Mouse (Mus musculus) limb, embryonic 14.5 days (tissue): ENCODE measurements around the gene Bnip2. TPM values are rescaled to one million over a fixed set of nuclear protein-coding genes. Genes with fewer than 3 reads are reported as not detected.

Experiments used
- ATAC-seq: fragments of 200-750 bp; cut with Nextera tagmentation; 2 replicates; pipeline ENCODE4 v1.8.0; 2017; ENCODE audit warnings: low read depth, moderate number of reproducible peaks, moderate TSS enrichment; ENCODE audit not compliant: low FRiP score
- DNase-seq: peaks from one replicate; pipeline ENCODE4 v3.0.0-alpha.2; 2015; ENCODE audit warnings: low spot score
- H3K27ac ChIP-seq: fragments of 300-500 bp; sonication (generic); replicated peaks from 2 replicates; pipeline ENCODE4 v1.5.1; 2014; ENCODE audit warnings: low read depth, mild to moderate bottlenecking, low read length, moderate library complexity, mixed read lengths
- H3K27me3 ChIP-seq: fragments of 300-500 bp; sonication (generic); 2 replicates; pipeline ENCODE4 v1.6.1; 2014; ENCODE audit warnings: low read length, mixed read lengths; ENCODE audit not compliant: control insufficient read depth, insufficient read depth
- H3K36me3 ChIP-seq: fragments of 300-500 bp; sonication (generic); 2 replicates; pipeline ENCODE4 v1.6.1; 2014; ENCODE audit warnings: mild to moderate bottlenecking, low read length, moderate library complexity, mixed read lengths; ENCODE audit not compliant: control insufficient read depth, insufficient read depth
- H3K4me1 ChIP-seq: fragments of 300-500 bp; sonication (generic); 2 replicates; pipeline ENCODE4 v1.6.1; 2014; ENCODE audit warnings: antibody characterized with exemption, low read length, mixed read lengths; ENCODE audit not compliant: control insufficient read depth, insufficient read depth
- H3K4me2 ChIP-seq: fragments of 300-500 bp; sonication (generic); replicated peaks from 2 replicates; pipeline ENCODE4 v1.6.1; 2014; ENCODE audit warnings: low read depth, mild to moderate bottlenecking, low read length, moderate library complexity; ENCODE audit not compliant: severe bottlenecking
- H3K4me3 ChIP-seq: fragments of 300-500 bp; sonication (generic); replicated peaks from 2 replicates; pipeline ENCODE4 v1.5.1; 2014; ENCODE audit warnings: low read length
- H3K9ac ChIP-seq: fragments of 300-500 bp; sonication (generic); 2 replicates; pipeline ENCODE4 v1.6.1; 2014; ENCODE audit warnings: mild to moderate bottlenecking, low read depth, low read length, moderate library complexity; ENCODE audit not compliant: severe bottlenecking
- H3K9me3 ChIP-seq: fragments of 300-500 bp; sonication (generic); 2 replicates; pipeline ENCODE4 v1.6.1; 2016; ENCODE audit warnings: low read length; ENCODE audit not compliant: control insufficient read depth
- POLR2A ChIP-seq: fragments of 200-500 bp; IDR thresholded peaks from 2 replicates; pipeline ENCODE4 v1.8.0; 2012; ENCODE audit warnings: inconsistent platforms, mild to moderate bottlenecking, moderate library complexity, borderline replicate concordance; ENCODE audit not compliant: insufficient read depth, insufficient read length; ENCODE audit errors: extremely low read depth
- WGBS: fragments of 180-500 bp; shearing (Covaris S2); extraction: QIAGEN DNeasy Blood & Tissue Kit; methylation state at CpG from one replicate; pipeline ENCODE4 v1.1.7; 2014; 5-methylcytosine and 5-hydroxymethylcytosine counted together
- polyA plus RNA-seq, 2 experiments: library from polyadenylated mRNA; depleted of rRNA in 1 of 2; stranded (reverse) in 1 of 2; unstranded in 1 of 2; fragments of >200 nt; fragmentation: Nextera tagmentation in 1 of 2; extraction: Ambion mirVana in 1 of 2; gene quantifications; 2 replicates each; pipeline versions ENCODE4 v1.2.1 to v1.2.3; 2012 to 2014

Gene Bnip2
- polyA plus RNA-seq, 2 experiments: 83.8 to 118 TPM

DNA sequence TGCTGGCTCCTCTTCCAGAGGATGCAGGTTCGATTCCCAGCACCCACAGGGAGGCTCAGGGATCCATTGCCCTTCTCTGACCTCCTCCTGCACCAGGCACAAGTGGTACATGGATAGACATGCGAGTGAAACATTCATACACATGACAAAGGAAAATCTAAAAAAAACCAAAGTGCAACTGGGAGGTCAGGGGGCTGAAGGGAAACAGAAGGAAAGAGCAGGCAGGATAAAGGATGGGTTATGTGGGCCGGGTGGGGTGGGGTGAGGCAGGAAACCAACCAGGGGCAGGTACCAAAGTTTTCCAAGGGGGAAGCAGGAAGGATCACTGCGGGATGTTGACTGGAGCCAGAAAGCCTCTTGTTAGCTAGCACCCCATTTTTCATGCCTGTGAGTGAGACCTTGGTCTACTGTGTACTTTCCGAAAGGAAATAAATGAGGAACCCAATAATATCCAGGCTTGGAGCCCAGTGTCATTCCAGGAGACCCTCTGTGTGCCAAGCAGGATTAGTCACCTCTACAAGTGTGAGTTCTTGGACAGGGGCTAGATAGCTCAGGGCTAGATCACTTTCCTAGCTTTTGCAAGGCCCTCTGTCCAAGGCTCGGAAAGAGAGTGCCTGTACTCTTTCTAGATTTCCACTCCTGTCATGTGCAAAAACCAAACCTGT lies 59.6 kb downstream of the Bnip2 start:
- Histone ChIP-seq H3K9me3 (no peaks in the 10 kb centered on the region), H3K27ac (peak overlapping the region; percentile 46; the same call in 1 of the 2 replicates), H3K4me1 (peaks cover 25% of the 10 kb centered on the region; the same call in 1 of the 2 replicates), H3K4me3 (no peak overlapping the region), H3K9ac (no peak overlapping the region), H3K36me3 (no peaks in the 10 kb centered on the region), H3K27me3 (no peaks in the 10 kb centered on the region), H3K4me2 (no peak overlapping the region)
- DNase-seq: peak; percentile 16
- TF ChIP-seq POLR2A: no peak
- ATAC-seq: no peak
- 53% methylated on average over 6 of the region's 6 CpGs for WGBS

DNA sequence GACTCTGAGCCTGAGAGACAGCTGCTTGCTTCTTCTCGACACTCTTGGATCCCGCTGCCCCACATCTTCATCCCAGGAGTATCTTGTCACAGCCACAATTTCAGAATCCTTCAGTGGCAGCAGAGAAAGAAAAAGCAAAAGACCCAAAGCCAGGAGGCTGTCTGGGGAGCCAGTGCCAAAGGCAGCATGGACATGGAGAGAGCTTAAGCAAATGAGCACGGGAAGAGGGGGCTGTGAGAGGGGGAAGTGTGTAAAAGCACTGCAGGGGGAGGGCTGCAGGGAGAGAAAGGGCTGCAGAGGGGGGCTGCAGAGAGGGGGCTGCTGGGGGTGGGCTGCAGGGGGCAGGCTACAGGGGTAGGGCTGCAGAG lies 60.1 kb downstream of the Bnip2 start:
- no peak overlapping the region for H3K4me2 ChIP-seq
- H3K27ac ChIP-seq: peak overlapping the region; percentile 46; the same call in 1 of the 2 replicates

DNA sequence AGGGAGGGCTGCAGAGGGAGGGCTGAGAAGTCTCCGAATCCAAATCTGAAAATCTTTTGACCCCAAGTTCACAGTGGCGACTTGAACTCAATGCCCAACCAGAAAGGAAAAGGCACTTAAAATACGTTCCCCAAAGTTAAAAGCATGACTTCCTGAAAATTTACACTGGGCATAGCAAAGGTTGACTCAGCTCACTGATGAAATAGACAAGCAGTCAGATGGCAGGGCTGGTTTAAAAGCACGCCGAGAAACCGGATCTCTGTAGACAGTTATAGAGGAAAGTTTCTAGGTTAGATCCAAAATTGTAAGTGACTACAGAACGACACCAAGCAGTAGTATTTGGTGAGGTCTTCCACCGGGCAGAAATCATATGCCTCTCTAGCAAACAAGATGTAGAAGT lies 60.6 kb downstream of the Bnip2 start:
- ATAC-seq: no peak
- no peak for DNase-seq

More for the DNA sequence above, 60.1 kb downstream of the Bnip2 start:
- no peak overlapping the region for H3K4me3 ChIP-seq
- no peak overlapping the region for H3K9ac ChIP-seq
- no peaks in the 10 kb centered on the region for H3K36me3 ChIP-seq
- WGBS: 41% methylated on average over 3 of the region's 3 CpGs
- no peaks in the 10 kb centered on the region for H3K27me3 ChIP-seq
- H3K9me3 ChIP-seq: no peaks in the 10 kb centered on the region
- ATAC-seq: no peak
- H3K4me1 ChIP-seq: peaks cover 25% of the 10 kb centered on the region; the same call in 1 of the 2 replicates
- no peak for DNase-seq
- no peak for TF ChIP-seq POLR2A

DNA sequence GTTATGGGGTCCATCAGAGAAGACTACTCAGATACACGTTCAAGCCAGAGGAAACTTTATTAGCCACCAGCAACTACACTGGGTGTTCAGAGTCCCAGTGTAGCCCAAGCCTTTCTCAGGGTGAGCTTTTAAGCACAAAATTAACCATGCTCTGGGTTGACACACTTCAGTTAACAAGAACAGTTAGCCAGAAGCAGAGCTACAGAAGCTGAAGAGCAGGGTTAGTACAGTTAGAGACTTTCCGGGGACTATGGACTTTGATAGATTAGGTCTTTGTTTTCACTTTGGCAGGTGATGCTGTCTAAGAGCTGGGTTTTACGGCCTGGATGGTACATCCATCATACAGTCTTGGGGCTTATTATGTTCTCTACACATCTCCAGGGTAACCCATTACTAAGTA lies 63.5 kb downstream of the Bnip2 start:
- Histone ChIP-seq H3K4me1 (peaks cover 22% of the 10 kb centered on the region; the same call in 1 of the 2 replicates), H3K4me2 (no peak overlapping the region), H3K36me3 (no peaks in the 10 kb centered on the region), H3K9me3 (no peaks in the 10 kb centered on the region), H3K27me3 (no peaks in the 10 kb centered on the region), H3K9ac (no peak overlapping the region), H3K27ac (no peak overlapping the region), H3K4me3 (no peak overlapping the region)
- DNase-seq: no peak
- no peak for ATAC-seq
- 61% methylated on average over 3 of the region's 3 CpGs for WGBS
- no peak for TF ChIP-seq POLR2A

More for the DNA sequence above, 60.6 kb downstream of the Bnip2 start:
- Histone ChIP-seq H3K36me3 (no peaks in the 10 kb centered on the region), H3K27me3 (no peaks in the 10 kb centered on the region), H3K4me1 (peaks cover 25% of the 10 kb centered on the region; the same call in 1 of the 2 replicates), H3K4me2 (no peak overlapping the region), H3K4me3 (no peak overlapping the region), H3K27ac (no peak overlapping the region), H3K9me3 (no peaks in the 10 kb centered on the region), H3K9ac (no peak overlapping the region)
- TF ChIP-seq POLR2A: no peak
- 34% methylated on average over 8 of the region's 8 CpGs for WGBS

DNA sequence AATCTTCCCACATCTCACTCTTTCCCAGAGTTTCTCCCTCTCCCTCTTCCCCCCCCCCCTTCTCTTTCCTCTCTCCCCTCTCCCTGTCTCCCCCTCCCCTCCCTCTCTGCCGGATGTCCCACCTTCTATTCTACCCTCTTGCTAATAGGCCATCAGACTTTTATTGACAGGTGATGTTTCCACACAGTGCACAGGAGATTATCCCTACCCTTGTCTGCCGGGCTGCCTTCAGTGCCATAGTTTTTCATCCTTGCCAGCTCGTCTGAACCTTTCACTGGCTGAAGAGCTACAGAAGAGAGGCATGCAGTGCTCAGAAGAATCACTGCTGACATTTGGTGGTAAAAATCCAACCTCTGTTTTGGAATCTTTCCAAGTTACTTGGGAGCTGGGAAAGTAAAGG lies 64.1 kb downstream of the Bnip2 start:
- Histone ChIP-seq H3K36me3 (no peaks in the 10 kb centered on the region), H3K4me1 (peaks cover 16% of the 10 kb centered on the region; the same call in 1 of the 2 replicates), H3K27me3 (no peaks in the 10 kb centered on the region), H3K4me3 (no peak overlapping the region), H3K27ac (no peak overlapping the region), H3K4me2 (no peak overlapping the region), H3K9me3 (no peaks in the 10 kb centered on the region), H3K9ac (no peak overlapping the region)
- WGBS: 47% methylated on average over 3 of the region's 3 CpGs
- DNase-seq (no peak), ATAC-seq (no peak)
- no peak for TF ChIP-seq POLR2A

Other genes with a start within 250 kb of the Bnip2 start
- gene Foxb1, start 228.5 kb upstream of the Bnip2 start, polyA plus RNA-seq (2012; rRNA removed): 0.03 and 0.04 TPM in 2 replicates
- not detected in 2 replicates for gene Foxb1, start 228.5 kb upstream of the Bnip2 start, polyA plus RNA-seq (2014; fragmentation: Nextera tagmentation; extraction: Ambion mirVana)
- 101 and 108 TPM in 2 replicates for gene Gtf2a2, start 23.1 kb downstream of the Bnip2 start, polyA plus RNA-seq (2012; rRNA removed)
- 197 and 204 TPM in 2 replicates for gene Gtf2a2, start 23.1 kb downstream of the Bnip2 start, polyA plus RNA-seq (2014; fragmentation: Nextera tagmentation; extraction: Ambion mirVana)
- 0.01 and 0.03 TPM in 2 replicates for gene Gcnt3, start 48.6 kb downstream of the Bnip2 start, polyA plus RNA-seq (2012; rRNA removed)
- 0.04 and 0.06 TPM in 2 replicates for gene Gcnt3, start 48.6 kb downstream of the Bnip2 start, polyA plus RNA-seq (2014; fragmentation: Nextera tagmentation; extraction: Ambion mirVana)
- 3.2 TPM in 2 replicates for gene Fam81a, start 153.1 kb downstream of the Bnip2 start, polyA plus RNA-seq (2012; rRNA removed)
- gene Fam81a, start 153.1 kb downstream of the Bnip2 start, polyA plus RNA-seq (2014; fragmentation: Nextera tagmentation; extraction: Ambion mirVana): 6.2 and 6.7 TPM in 2 replicates
- 11.0 and 12.1 TPM in 2 replicates for gene Myo1e, start 217.9 kb downstream of the Bnip2 start, polyA plus RNA-seq (2012; rRNA removed)
- 20.4 and 22.9 TPM in 2 replicates for gene Myo1e, start 217.9 kb downstream of the Bnip2 start, polyA plus RNA-seq (2014; fragmentation: Nextera tagmentation; extraction: Ambion mirVana)